Mouse (Mus musculus): ENCODE measurements around the gene Ptprcap.
"Not testable (repeated sequence)": the region's sequence is repeated elsewhere in the genome, so short reads cannot be mapped to it uniquely, and the experiment has no call there.

Ptprcap gene

DNA sequence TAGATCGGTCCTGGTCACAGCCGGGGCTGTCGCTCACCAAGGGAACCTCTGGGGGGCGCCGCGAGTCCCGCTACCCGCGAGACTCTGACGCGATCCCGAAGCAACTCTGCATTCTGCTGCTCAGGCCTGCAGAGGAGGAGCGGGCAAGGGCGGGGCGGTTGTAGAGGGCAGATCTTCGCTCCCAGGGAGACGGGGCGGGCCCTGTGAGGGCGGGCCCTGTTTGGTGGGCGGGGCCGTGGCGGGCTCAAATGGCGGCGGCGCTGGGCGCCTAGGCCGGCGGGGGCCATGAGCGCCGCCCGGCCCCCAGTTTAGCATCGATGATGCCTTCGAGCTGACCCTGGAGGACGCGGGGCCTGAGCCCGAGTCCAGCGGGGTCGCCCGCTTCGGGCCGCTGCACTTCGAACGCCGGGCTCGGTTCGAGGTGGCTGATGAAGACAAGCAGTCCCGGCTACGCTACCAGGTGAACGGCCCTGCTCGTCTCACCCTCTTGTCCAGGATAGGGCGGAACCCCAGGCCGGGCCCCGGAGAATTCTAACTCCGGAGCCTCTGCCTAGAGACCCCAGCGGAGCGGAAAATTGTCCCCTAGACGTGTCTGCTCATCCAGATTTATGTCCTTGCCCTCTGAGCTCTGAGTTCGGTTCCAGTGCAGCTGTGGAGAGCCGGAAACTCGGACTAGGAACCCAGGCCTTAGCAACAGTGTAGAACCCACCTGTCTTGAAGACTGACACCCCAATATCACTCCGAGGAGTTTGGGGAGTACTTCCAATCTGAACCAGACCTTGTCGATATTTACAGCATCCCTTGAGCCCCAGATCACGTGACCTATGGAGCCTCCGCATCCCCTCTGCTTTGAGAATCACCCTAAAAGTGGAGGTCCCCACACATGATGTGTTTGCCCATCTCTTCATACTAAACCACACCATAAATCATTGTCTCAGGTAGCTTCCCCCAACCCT lies 27.4 kb upstream of the Ptprcap start, which contains the start of gene Aip:
TSS of gene Aip (minus strand) at position 118 of the 956 bp plus-strand sequence.
- DNase-seq (ENCODE audit: low spot score in 2 of 2) = peak; percentile 98 to 99

DNA sequence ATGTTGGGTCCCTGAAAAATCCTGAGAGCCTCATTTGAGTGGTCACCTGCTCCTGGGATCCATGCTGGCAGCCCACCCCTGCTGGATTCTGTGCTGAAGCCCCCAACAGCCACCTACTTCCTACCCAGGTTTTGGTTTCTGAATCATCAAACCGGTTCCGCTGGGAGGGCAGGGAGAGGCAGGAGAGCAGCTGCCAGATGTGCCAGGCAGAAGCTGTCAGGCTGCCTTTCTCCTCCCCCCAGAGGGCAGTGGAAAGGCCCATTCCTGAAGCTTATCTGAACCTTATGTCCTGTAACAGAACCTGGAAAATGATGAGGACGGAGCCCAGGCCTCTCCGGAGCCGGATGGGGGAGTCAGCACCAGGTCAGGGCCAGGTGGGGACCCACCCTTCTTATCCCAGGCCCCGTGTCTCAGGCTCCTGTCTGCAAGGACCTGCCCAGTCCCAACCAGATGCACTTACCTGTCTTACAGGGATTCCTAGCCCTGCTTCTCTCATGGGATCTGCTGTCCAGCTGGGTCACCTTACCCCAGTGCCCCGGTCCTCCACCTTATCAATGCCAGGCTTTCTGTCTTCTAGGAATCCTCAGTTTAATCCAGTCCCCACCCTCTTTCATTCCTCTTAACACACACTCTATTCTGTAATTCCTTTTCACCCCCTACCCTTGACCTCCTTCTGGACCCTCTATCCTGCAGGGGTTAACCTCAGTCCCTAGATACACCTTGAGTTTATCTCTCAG lies 26.5 kb upstream of the Ptprcap start:
- no peak for DNase-seq (ENCODE audit: low spot score in 2 of 2)

DNA sequence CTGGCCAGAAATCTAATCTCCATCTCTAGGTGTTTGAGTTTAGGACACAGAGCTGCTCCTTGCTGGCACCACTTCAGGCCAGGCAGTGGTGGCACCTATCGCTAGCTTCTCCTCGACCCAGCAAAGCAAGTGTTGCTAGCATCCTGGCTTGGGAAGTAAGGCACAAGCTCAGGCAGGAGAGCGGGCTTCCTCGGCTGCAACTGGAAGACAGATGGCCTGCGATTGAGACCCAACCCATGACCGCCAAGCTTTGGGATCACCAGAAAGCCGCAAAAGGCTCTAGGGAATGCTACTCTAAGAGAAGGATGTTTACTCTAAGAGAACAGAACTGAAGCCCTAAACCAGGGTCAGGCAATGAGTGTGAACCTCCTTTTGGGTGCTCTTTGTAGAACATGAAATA lies 23.9 kb upstream of the Ptprcap start:
- no peak for DNase-seq (ENCODE audit: low spot score in 2 of 2)

GRCm38 (mm10) chr19:4130106-4130505 lies 23.3 kb upstream of the Ptprcap start:
- no peak for DNase-seq (ENCODE audit: low spot score in 2 of 2)

DNA sequence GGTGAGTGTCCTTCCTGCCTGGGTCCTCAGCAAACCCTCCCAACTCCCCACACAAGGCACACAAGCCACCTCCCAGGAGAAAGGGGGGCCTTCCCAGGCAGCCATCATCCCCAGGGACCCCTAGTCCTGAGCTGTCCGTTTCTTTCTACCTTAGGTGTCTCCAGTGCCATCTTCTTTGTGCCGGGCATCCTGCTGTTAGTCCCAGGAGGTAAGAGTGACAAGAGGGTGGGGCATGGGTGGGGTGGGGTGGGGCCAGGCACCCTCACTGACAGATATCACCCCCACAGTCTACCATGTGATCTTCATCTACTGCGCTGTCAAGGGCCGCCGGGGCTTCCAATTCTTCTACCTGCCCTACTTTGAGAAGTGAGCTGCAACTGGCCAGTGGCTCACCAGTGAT lies 22.3 kb upstream of the Ptprcap start:
- DNase-seq (ENCODE audit: low spot score in 2 of 2) = no peak

GRCm38 (mm10) chr19:4131768-4132167 lies 21.6 kb upstream of the Ptprcap start:
- no peak for DNase-seq (ENCODE audit: low spot score in 2 of 2)

DNA sequence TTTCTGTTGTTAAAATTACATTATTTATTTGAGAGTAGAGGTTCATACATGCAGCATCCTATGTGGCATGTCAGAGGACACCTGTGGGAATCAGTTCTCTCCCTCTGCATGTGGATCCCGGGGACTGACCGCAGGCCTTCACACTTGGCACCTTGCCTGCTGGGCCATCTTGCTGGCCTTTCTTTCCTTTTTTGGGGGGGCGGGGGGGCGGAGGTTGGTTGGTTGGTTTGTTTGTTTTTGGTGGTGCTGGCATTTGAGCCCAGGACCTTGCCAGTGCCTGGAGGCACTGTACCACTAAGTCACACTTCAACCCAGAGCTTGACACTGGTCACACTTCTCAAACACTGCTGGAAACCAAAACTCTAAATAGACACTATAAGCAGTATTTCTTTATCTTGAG lies 19.1 kb upstream of the Ptprcap start:
- DNase-seq (ENCODE audit: low spot score in 2 of 2) = no peak

- not testable (repeated sequence) for DNase-seq (ENCODE audit: low spot score in 2 of 2)
These were observed 18.0 kb upstream of the Ptprcap start for GRCm38 (mm10) chr19:4135229-4135962.

- DNase-seq (ENCODE audit: low spot score in 2 of 2) = peak in 1 of 2 experiments; percentile 50
These were observed 17.4 kb upstream of the Ptprcap start for GRCm38 (mm10) chr19:4135963-4136345.

DNA sequence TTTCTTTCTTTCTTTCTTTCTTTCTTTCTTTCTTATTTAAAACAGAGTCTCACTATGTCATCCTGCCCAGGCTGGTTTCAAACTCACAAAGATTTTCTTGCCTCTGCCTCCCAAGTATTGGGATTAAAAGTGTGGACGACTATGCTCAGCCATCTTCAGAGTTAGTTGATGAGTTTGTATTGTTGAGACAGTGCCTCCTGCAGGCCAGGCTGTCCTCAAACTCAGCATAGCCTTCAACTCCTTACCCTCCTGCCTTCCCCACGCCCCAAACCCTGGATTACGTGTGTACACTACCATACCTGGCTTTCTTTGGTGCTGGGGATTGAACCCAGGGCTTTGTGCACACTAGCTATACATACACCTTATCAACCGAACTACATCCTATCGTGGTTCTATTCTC lies 16.9 kb upstream of the Ptprcap start:
- no peak for DNase-seq (ENCODE audit: low spot score in 2 of 2)

DNA sequence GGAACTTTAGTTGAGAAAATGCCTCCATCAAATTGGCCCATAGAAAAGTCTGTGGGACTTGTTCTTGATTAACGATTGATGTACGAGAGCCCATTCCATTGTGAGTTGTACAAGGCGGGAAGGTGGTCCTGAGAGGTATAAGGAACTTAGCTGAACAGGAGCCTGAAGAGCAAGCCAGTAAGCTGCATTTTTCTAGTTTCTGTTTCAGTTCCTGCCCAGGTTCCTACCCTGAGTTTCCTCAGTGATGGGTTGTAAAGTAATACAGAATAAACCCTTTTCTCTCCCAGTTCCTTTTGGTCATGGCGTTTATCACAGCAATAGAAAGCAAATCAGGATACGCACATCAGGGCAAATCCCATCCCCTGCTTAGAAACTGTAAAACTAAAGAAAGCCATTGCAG lies 15.5 kb upstream of the Ptprcap start:
- DNase-seq (ENCODE audit: low spot score in 2 of 2) = no peak

GRCm38 (mm10) chr19:4139446-4139845 lies 14.0 kb upstream of the Ptprcap start, which contains the start of gene Gpr152:
Gpr152 (plus strand) TSS chr19:4139787.
- DNase-seq (ENCODE audit: low spot score in 2 of 2) = no peak

- DNase-seq (ENCODE audit: low spot score in 2 of 2) = no peak
These were observed 13.3 kb upstream of the Ptprcap start for GRCm38 (mm10) chr19:4140147-4140546.

- no peak for DNase-seq (ENCODE audit: low spot score in 2 of 2)
These were observed 10.8 kb upstream of the Ptprcap start for GRCm38 (mm10) chr19:4142416-4143173.

DNA sequence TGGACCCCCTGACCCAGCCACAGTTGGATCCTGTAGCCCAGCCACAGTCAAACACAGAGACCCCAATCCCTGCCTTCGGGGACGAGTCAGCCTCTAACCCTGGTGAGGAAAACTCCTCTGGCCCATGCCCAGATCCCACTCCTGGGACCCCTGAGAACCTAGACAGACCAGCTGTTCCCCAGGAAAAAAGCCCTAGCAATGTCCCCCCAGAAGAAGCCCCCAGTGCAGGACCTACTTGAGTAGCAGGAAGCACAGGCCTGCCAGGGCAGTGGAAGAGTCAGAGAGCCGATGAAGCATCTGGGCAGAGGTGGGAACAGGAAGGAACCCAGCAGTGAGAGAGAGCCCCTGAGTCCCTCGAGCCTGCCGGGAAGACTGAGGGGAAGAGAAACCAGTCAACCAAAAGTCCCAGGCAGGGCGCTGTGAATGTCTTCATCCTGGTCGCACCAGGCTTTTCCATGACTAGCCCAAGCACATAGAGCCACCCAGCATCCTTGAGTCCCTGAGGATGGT lies 9.6 kb upstream of the Ptprcap start, which contains the start of gene Cabp4:
TSS of gene Cabp4 (minus strand) at position 275 of the 510 bp plus-strand sequence.
- no peak for DNase-seq (ENCODE audit: low spot score in 2 of 2)

DNA sequence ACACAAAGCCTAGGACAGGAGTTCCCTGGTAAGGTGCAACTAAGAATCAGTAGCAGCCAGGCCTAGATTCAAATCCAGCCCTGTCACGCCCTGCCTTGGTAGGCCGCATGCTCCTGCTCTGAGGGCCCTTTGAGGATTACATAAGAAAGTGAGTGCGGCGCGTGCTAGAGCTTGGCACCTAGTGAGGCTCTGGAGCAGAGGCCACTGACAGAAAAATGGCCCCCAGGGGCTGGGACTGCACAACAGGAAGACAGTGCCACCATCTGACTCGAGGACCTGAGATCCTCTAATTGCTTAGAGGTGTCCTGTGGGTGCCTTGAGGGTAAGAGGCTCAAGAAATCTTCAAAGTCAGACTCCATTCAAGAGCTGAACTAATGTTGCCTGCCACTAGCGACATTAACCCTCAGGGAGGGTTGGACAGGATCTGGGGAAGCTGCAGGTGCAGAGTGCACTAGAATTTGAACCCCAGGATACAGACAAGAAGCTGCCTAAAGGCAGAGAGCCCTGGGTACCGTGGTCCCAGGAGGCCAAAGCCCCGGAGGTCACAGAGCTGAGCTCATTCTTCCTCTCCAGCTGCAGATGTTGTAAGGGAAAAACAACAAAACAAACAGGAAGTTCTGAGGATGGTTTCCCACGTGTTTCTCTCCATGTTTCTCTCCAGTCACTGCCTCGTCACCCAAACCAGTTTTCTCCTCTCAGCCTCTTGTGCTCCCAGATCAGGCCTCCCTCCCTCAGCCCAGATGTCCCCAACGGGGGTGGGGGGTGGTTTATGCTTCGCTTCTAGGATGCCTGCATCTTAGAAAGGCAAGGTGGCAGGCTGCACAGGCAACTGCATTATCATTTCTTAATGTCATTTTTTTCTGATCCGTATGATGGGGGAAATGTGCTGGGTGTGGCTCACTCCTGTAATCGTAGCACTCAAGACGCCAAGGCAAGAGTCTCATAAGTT lies 8.6 kb upstream of the Ptprcap start:
- DNase-seq (ENCODE audit: low spot score in 2 of 2) = no peak

- no peak for DNase-seq (ENCODE audit: low spot score in 2 of 2)
These were observed 7.5 kb upstream of the Ptprcap start for GRCm38 (mm10) chr19:4145936-4146335.

DNA sequence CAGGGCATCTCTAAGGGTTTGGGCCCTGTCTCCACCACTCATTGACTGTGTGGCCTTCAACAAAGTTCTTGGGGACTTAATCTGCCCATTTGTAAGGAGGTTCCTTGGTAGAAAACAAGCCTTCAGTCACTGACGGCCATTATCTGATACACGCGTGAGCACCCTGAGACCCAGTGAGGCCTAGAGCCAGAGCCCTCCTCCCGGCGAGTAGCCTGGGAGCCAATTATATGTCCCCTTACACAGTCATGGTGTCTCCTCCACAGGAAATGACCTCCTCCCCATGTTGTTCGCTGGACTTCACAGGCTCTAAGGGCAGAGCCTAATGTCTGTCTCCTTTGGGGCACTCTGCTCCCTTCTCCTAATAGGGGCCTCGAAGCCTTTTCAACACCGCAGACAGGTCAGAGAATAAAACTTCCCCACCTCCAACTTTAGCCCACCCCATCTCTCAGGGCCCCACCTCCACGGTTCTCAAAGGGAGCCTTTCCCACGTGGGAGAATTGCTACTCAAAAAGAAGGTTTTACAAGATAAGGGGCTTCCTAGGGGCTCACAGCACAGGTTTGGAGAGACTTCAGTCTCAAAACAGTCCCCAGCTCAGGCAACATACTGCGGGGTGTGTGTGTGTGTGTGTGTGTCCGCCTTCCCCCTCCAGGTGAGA lies 6.9 kb upstream of the Ptprcap start:
- DNase-seq (ENCODE audit: low spot score in 2 of 2) = no peak

GRCm38 (mm10) chr19:4147022-4147405 lies 6.4 kb upstream of the Ptprcap start:
- no peak for DNase-seq (ENCODE audit: low spot score in 2 of 2)
